Mouse (Mus musculus) cerebellum, adult 11 months (tissue): ENCODE measurements around the gene Gm49361.

Experiments
- DNase-seq: peaks from one replicate; pipeline ENCODE4 v3.0.0; 2022

Gene Gm49361

DNA sequence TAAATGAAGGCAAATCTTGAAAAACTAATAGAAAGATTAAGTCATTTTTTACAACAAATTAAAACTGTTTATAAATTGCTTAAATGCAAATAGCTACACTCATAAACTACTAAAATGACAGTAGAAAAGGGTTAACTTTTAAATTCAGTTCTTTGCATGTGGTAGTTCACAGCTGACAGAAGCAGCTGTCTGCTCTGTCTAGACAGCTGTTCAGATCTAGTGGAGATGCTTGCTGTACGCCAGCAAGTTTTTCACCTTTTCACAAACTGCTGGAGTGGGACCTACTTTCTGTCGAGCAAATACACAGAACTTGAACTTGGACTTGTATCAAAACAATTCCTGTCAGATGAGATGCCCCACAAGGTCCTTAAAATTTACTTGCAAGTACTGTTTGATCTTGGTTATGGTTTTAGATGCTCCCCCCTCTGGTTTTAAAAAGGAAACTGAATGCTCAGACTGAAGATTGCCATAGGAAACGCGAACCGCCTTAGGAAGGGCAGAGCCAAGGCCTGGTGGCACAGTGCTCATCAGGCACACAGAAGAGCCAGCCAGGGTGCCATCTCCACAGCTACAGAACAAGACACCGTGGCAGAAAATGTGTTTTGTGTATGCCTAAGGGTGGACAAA lies 129.5 kb downstream of the Gm49361 start:
- no peak for DNase-seq

DNA sequence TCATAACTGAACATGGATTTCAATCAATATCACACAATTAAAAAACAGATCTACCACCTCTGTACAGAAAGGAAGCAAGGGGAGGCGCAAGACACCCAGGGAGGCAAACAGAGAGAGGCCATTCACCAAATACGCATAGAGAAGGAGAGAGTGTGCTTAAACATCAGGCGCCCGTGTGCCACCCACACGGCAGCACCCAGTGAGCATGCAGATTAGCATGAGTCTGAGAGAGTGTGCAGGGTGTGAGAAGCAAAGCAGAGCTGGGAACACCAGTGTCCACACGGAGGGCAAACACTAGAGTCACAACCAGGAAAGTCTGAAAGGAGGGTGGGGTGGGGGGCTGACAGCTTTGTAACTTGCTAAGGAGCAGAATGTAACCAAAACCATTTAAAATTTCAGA lies 130.1 kb downstream of the Gm49361 start:
- DNase-seq = no peak

DNA sequence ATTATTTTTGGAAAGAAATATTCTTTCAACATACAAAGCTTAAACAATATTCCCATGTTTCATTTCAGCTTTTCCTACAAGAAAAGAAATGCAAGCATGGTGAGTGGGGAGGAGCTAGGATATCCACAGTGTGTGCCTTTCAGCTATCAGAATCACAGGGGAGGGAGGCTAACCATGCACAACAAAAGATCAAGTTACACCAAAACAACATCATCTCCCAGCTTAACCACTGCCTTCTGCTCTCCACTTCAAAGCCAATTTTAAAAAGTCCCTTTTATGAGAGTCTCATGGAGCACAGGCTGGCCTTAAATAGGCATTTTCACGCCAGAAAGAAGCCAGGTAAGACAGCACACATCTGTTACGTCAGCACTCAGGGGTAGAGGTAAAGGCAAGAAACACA lies 134.9 kb downstream of the Gm49361 start:
- no peak for DNase-seq

DNA sequence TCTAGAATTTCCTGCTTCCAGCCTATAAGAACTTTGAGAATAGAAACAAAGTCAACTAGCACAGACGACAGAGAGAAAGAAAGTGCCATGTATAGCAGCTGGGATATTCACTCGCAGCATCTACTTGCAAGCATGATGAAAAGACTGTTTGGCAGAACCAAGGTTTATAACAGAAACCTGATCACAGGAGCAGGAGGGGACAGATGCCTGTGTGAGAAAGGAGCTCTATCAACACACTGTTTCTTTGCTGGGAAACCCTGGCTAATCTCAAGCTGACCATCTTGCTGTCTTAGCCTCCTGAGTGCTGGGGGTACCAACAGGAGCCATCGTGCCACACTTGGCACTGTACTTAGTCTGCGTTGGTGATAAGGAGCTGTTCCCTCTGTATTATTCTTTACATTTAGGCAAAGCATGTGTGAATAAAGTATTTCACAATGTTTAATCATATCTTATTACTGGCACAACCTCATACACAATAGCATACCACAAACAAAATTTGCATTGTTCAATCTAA lies 136.0 kb downstream of the Gm49361 start:
- no peak for DNase-seq

DNA sequence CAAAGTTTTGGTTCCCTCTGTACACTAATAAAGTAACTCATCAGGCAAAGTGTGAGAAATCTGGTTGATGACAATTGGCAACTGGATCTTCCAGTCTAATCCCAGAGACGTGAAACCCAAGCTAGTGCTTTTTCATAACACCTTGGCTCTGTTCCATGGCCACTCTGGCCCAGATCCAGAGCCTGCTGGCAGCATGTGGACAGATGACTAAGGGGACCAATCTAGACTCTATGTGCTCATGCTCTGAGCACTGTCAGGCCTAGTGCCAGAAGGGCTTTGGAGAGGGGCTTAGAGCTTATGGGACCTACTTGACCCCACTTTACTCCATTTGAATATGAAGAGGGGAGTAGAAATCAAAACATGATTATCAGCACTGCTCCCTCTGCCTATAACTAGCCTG lies 138.4 kb downstream of the Gm49361 start:
- peak; percentile 91 for DNase-seq

DNA sequence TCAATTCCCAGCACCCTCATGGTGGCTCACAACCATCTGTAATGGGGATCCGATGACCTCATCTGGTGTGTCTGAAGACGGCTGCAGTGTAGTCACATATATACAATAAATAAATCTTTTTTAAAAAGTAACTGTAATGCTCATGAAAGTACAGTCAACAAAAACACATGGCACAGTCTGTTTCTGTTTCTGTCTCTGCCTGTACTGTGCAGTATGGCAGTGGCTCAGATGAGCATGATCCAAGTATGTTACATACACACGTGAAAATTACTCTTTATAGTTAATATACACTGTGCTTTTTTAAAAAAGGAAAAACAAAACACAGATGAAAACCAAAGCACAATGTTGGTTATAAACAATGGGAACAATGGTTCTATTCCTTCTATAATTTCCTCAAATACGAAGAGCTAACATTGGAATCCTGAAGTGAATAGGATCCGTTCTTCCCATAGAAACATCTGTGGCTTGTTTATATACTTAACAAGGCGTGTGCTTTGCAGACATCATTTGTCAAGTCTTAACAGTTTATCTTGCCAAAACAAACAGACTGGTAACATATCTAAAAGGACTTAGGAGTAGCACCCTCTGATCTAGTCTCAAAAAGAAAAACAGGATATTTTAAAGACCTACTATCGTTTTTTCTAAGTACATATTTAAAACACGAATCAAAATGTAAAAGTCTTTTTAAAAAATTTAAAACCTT lies 139.1 kb downstream of the Gm49361 start:
- DNase-seq = no peak

DNA sequence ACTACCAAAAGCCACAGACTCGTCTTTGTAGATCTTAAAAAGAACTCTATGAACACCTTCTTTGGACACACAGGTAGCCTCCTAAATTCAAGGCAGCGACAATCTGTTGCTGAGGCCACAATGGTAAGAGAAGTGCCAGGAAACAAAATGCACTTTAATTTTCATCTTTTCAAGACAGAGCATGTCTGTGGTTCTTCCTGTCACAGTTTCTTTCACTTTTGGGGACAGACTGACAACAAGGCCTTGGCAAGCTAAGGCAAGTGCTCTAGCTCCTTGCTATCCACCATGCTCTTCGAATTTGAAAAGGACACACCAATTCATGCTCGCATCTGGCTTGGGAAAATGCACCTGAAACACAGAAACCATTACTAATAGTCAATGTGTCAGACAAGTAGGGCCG lies 152.6 kb downstream of the Gm49361 start:
- DNase-seq = no peak
